Mouse (Mus musculus) heart, embryonic 15.5 days (tissue): ENCODE measurements at regions not wholly inside any gene's neighbourhood (a gene's known extent, or its start where the extent isn't known, plus 50 kb on each side); places are given as distances from the start of the nearest gene placed in this dataset.

ENCODE experiments used
- ATAC-seq: fragments of 200-750 bp; cut with Nextera tagmentation; replicated peaks from 2 replicates; pipeline ENCODE4 v1.8.0; 2017; ENCODE audit warnings: low read depth, moderate TSS enrichment; ENCODE audit not compliant: insufficient number of reproducible peaks, insufficient read depth, low FRiP score
- H3K27ac ChIP-seq: fragments of 300-500 bp; sonication (generic); 2 replicates; pipeline ENCODE4 v1.5.1; 2015; ENCODE audit warnings: mild to moderate bottlenecking, inconsistent platforms
- H3K27me3 ChIP-seq: fragments of 300-500 bp; sonication (generic); 2 replicates; pipeline ENCODE4 v1.6.1; 2015; ENCODE audit warnings: inconsistent platforms
- H3K36me3 ChIP-seq: fragments of 300-500 bp; sonication (generic); 2 replicates; pipeline ENCODE4 v1.6.1; 2015; ENCODE audit warnings: mild to moderate bottlenecking, inconsistent platforms
- H3K4me1 ChIP-seq: fragments of 300-500 bp; sonication (generic); replicated peaks from 2 replicates; pipeline ENCODE4 v1.6.1; 2015; ENCODE audit warnings: inconsistent platforms
- H3K4me2 ChIP-seq: fragments of 300-500 bp; sonication (generic); 2 replicates; pipeline ENCODE4 v1.6.1; 2015; ENCODE audit warnings: inconsistent platforms, mild to moderate bottlenecking, moderate library complexity
- H3K4me3 ChIP-seq: fragments of 300-500 bp; sonication (generic); 2 replicates; pipeline ENCODE4 v1.5.1; 2015; ENCODE audit warnings: mild to moderate bottlenecking, inconsistent platforms
- H3K9ac ChIP-seq: fragments of 300-500 bp; sonication (generic); 2 replicates; pipeline ENCODE4 v1.6.1; 2015; ENCODE audit warnings: mild to moderate bottlenecking, inconsistent platforms
- H3K9me3 ChIP-seq: fragments of 300-500 bp; sonication (generic); replicated peaks from 2 replicates; pipeline ENCODE4 v1.6.1; 2016; ENCODE audit warnings: inconsistent platforms
- WGBS: fragments of 180-500 bp; shearing (Covaris S2); methylation state at CpG from one replicate; pipeline ENCODE4 v1.1.7; 2015; ENCODE audit warnings: mixed read lengths; 5-methylcytosine and 5-hydroxymethylcytosine counted together

DNA sequence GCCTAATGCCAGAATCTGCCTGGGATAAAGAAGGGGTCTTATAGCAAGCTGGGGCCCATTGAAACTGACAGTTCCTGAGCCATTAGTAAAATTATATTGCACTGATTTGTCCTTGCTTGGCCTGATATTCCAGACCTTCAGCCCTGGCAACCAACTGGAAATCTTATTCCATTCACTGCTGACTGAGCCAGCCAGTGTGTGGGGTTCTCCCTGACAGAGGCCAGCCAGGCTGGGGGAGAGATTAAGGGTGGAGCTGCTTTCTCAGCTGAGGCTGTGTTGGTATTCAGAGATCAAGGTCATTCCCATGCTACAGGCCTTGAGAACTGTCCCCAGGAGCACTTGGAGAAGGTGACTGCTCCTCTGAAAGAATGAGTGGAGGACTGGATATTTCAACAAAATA lies 226.9 kb downstream of the Ar start:
- no peak for ATAC-seq
- Histone ChIP-seq H3K9me3 (no peaks in the 10 kb centered on the region), H3K27me3 (no peaks in the 10 kb centered on the region), H3K4me2 (no peak overlapping the region), H3K4me1 (no peaks in the 10 kb centered on the region), H3K9ac (no peak overlapping the region), H3K36me3 (no peaks in the 10 kb centered on the region), H3K4me3 (no peak overlapping the region), H3K27ac (no peak overlapping the region)

DNA sequence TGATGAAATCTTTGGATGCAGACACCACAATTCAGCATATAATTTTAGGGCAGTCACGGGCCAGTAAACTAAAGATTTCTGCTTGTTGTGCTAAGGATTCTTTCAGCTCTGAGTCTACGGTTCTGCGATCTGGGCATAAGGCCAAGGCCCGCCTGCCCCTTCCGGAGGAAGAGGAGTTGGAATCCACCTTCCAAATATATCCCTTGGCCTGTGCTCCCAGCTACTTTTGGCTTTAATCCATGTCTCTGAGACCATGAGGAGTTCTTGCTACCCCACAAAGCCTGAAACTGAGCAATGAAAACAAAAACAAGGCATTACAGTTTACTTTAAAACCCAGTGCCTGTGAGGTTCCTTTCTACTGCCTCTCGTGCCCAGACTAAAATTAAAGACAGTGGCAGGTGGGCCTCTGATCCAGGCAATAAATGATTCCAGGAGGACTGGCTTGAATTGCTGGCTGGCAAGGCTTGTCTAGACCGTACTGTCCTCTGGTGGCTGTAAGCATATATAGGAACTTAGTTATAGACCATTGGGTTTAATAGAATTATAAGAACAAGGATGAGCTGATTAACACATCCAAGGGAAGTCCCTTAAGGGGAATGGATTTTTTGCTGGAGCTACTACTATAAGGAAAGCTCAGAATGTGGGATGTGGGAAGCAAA lies 231.8 kb downstream of the Ar start:
- H3K27ac ChIP-seq, result peak overlapping the region; percentile 63
- no peaks in the 10 kb centered on the region for H3K4me1 ChIP-seq
- H3K36me3 ChIP-seq, result no peaks in the 10 kb centered on the region
- peak overlapping the region; percentile 23; the same call in 1 of the 2 replicates for H3K4me2 ChIP-seq
- WGBS, result 39% methylated on average over 7 of the region's 7 CpGs
- no peaks in the 10 kb centered on the region for H3K27me3 ChIP-seq
- no peak overlapping the region for H3K4me3 ChIP-seq
- ATAC-seq, result peak; percentile 58; the same call in 1 of the 2 replicates
- H3K9ac ChIP-seq, result no peak overlapping the region
- no peaks in the 10 kb centered on the region for H3K9me3 ChIP-seq

DNA sequence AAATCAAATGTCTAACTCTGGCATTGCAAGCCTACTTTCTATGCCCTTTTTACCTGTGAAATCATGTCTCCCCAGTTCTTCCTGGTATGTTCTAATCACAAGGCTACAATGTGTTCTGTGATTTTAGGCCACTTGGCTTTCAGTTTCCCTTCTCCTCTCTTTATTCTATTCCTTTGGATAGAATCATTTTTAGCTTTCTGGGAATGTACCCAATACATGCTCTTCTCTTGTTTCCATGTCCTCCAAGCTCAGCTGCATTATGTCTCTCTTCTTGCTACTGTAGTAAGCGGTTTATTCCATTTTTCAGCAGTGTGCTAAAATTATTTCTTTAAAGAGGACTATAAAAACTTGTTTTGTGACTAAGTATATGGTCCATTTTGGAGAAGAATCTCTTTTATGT lies 235.4 kb downstream of the Ar start:
- H3K27me3 ChIP-seq, result no peaks in the 10 kb centered on the region
- H3K9me3 ChIP-seq, result no peaks in the 10 kb centered on the region
- H3K4me3 ChIP-seq, result no peak overlapping the region
- H3K9ac ChIP-seq, result no peak overlapping the region
- H3K4me2 ChIP-seq, result no peak overlapping the region
- 71% methylated on average over 1 of the region's 1 CpGs for WGBS
- no peak for ATAC-seq
- H3K4me1 ChIP-seq, result no peaks in the 10 kb centered on the region
- no peak overlapping the region for H3K27ac ChIP-seq
- H3K36me3 ChIP-seq, result no peaks in the 10 kb centered on the region

DNA sequence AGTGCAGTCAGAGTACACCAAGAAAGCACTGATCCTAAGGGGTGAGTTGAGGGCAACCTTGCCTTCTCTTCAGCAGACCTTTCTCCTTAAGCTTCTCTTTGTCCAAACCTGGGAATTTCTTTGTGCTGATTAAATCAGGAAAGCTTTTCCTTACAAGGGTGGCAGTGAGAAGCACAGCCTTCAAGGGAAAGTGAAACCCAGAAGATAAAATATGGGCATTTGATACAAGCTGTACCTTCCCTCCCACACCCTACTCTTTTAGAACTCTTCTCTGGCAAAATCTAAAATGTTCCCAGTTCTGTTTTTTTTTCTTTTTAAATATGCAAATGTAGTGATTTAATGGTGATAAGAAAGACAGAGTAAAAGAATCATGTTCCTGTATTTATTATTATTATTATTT lies 243.8 kb downstream of the Ar start:
- Histone ChIP-seq H3K4me1 (no peaks in the 10 kb centered on the region), H3K36me3 (no peaks in the 10 kb centered on the region), H3K9me3 (no peaks in the 10 kb centered on the region), H3K4me3 (no peak overlapping the region), H3K27me3 (no peaks in the 10 kb centered on the region), H3K4me2 (no peak overlapping the region), H3K27ac (no peak overlapping the region), H3K9ac (no peak overlapping the region)
- no peak for ATAC-seq

DNA sequence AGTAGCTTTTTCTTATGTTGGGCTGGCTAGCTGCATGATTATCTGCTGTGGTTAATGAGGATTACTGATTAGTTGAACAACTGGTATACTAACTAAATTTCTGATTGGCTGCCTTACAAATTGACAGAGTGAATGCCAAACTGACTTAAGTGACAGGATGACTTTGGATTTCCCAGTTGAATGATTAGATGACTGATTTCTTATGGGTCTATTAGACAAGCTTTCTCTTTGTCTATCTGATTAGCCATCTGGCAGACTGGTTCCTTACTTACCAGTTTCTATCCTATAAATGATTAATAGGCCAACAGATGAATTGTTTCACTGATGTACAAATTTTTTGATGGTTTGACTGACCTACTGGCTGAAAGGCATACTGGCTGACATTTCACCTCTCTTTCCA lies 260.5 kb downstream of the Ar start:
- H3K9ac ChIP-seq, result no peak overlapping the region
- no peak overlapping the region for H3K27ac ChIP-seq
- no peaks in the 10 kb centered on the region for H3K9me3 ChIP-seq
- ATAC-seq, result no peak
- H3K4me3 ChIP-seq, result no peak overlapping the region
- H3K36me3 ChIP-seq, result no peaks in the 10 kb centered on the region
- no peaks in the 10 kb centered on the region for H3K4me1 ChIP-seq
- H3K4me2 ChIP-seq, result no peak overlapping the region
- H3K27me3 ChIP-seq, result no peaks in the 10 kb centered on the region

DNA sequence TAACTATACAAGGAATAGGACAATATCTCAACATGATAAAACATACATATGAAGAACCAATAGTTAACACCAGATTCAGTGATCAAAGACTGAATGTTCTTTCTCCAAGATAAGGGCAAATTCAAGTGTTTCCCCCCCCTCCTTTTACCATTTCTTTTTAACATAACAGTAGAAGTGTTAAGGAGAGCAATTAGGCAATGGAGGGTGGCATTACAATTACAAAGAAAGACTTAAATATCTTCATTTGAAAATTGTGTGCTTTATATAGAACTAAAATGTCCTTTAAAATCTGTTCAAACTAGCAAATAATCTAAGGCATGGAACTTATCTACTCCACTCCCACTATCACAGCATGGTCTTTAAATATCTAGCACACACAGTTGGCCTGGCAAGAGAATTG lies 270.9 kb downstream of the Ar start:
- H3K4me1 ChIP-seq, result no peaks in the 10 kb centered on the region
- ATAC-seq, result no peak
- H3K27me3 ChIP-seq, result no peaks in the 10 kb centered on the region

DNA sequence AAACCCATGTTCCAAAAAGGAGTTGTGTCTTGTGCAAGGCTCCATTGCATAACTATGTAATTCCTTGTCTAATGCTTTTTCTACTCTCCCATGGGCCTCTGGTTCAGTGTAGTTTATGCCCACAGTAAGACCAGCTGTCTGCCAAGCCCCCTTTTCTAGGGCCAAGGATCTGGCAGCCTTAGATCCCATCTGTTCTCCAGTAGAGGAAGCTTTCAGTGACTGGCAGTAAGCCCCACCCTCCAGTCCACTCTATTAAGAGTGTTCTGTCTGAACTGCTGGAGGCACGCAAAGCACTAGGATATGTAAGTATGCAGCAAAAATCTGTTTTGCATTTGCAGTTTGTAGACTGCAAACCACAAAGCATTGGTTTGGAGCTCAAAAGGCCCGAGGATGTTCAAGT lies 303.5 kb downstream of the Ar start:
- no peak overlapping the region for H3K4me2 ChIP-seq
- WGBS, result 64% methylated on average over 2 of the region's 2 CpGs
- ATAC-seq, result no peak

More for the DNA sequence above, 270.9 kb downstream of the Ar start:
- H3K36me3 ChIP-seq, result no peaks in the 10 kb centered on the region
- no peak overlapping the region for H3K9ac ChIP-seq
- H3K27ac ChIP-seq, result no peak overlapping the region
- H3K4me2 ChIP-seq, result no peak overlapping the region
- H3K9me3 ChIP-seq, result no peaks in the 10 kb centered on the region
- no peak overlapping the region for H3K4me3 ChIP-seq

DNA sequence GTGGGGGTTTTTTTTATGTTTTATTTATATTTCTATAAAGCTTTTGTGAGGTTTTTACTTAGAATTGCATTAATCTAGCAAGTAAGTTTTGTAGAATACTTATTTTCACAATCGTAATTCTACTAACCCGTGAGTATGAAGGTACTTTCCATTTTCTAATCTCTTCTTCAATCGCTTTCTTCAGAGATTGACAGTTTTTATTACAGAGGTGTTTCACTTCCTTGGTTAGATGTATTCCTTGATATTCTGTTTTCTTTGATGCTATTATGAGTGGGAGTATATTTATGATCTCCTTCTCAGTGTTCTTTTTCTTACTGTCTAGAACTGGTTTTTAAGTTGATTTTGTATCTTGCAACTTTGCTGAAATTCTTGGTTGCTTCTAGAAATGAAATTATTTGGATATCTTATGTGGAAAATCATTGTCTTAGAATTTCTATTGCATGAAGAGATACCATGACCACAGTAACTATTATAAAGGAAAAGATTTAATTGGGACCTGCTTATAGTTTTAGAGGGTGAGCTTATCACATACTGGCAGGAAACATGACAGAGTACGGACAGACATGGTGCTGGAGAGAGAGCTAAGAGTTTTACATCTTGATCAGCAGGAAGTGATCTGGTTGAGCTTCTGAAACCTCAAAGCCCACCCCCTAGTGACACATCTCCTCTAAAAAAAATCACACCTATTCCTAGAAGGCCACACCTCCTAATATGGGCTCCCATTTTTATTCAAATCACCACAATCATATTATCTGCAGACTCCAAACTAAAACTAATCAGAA lies 328.1 kb downstream of the Ar start:
- ATAC-seq, result no peak
- WGBS, result 75% methylated on average over 4 of the region's 4 CpGs
- no peaks in the 10 kb centered on the region for H3K4me1 ChIP-seq

More for the DNA sequence above, 303.5 kb downstream of the Ar start:
- no peaks in the 10 kb centered on the region for H3K4me1 ChIP-seq
- no peak overlapping the region for H3K27ac ChIP-seq
- no peaks in the 10 kb centered on the region for H3K9me3 ChIP-seq
- no peaks in the 10 kb centered on the region for H3K27me3 ChIP-seq
- no peak overlapping the region for H3K4me3 ChIP-seq
- no peaks in the 10 kb centered on the region for H3K36me3 ChIP-seq
- no peak overlapping the region for H3K9ac ChIP-seq

More for the DNA sequence above, 328.1 kb downstream of the Ar start:
- Histone ChIP-seq H3K4me3 (no peak overlapping the region), H3K4me2 (no peak overlapping the region), H3K27me3 (no peaks in the 10 kb centered on the region), H3K9me3 (no peaks in the 10 kb centered on the region), H3K36me3 (no peaks in the 10 kb centered on the region), H3K9ac (no peak overlapping the region), H3K27ac (no peak overlapping the region)
